Mouse (Mus musculus): Measurements from ENCODE around the gene Dlg1.

The Dlg1 gene

GRCm38 (mm10) chr16:31844246-31844645, 181.0 kb downstream of the Dlg1 start:
- no peak for DNase-seq (ENCODE audit: low read depth, low spot score)

GRCm38 (mm10) chr16:31846763-31847162, 183.5 kb downstream of the Dlg1 start:
- peak; percentile 17 for DNase-seq (ENCODE audit: low read depth, low spot score)

GRCm38 (mm10) chr16:31863920-31864319, 200.7 kb downstream of the Dlg1 start:
- DNase-seq (ENCODE audit: low read depth, low spot score) = no peak

DNA sequence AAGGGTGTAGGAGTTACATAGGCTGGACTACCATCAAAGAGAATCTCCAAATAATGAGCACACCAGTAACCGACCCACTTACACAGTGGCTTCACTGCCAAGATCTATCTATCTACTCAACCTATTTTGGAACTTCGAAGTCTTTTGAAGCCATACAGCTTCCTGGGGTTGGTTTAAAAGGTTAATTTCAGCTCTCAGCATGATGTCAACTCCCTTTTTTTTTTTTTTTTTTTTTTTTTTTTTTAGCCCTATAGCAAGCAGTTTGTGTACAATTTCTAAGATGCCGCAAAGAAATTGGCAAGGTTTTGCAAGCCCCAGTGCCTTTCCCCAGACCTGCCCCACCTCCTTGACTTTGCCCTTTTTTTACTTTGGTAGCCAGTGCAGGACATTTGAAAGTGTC, 202.0 kb downstream of the Dlg1 start:
- no peak for DNase-seq (ENCODE audit: low read depth, low spot score)

GRCm38 (mm10) chr16:31866911-31867310, 203.7 kb downstream of the Dlg1 start:
- peak; percentile 64 for DNase-seq (ENCODE audit: low read depth, low spot score)

- peak; percentile 62 for DNase-seq (ENCODE audit: low read depth, low spot score)
These were observed 204.5 kb downstream of the Dlg1 start for GRCm38 (mm10) chr16:31867736-31868135.

DNA sequence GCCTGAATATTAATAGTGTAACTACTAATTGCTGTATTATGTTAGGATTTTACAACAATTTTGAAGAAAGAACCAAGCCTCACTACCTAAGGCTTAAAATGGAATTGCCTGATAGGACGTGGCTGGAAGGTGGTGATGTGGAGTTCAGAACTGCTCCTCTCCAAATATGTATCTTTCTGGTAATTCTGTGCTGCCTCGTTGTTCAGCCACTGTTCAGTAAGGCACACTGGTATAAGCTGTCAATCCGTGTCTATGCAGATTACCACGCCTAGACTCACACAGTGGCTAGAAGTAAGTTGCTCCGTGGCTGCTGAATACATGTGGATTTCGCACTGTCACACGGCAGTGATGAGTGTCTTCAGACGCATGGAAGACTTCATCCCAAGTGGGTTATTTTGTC, 210.5 kb downstream of the Dlg1 start:
- DNase-seq (ENCODE audit: low read depth, low spot score) = no peak

- DNase-seq (ENCODE audit: low read depth, low spot score) = no peak
These were observed 212.1 kb downstream of the Dlg1 start for GRCm38 (mm10) chr16:31875391-31875790.

DNA sequence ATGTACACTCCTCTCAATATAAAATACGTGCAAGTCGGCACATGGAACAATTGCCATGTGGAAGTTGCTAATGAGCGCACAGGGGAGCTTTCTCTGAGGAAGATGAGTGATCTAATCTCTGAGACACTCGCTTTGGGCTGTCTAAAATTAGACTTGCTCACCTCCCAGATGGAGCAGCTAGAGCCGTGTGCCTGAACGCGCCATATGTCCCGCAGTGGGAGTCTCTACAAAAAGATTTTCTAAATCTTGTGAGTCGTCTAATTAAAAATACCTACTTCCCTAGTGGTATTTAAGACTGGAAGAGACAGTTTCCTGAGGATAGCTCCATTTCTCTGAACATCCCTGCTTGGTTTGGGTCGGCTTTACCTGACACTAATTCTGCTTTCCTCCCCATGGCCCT, 213.1 kb downstream of the Dlg1 start:
- peak; percentile 97 for DNase-seq (ENCODE audit: low read depth, low spot score)

GRCm38 (mm10) chr16:31878052-31878451, 214.8 kb downstream of the Dlg1 start:
- no peak for DNase-seq (ENCODE audit: low read depth, low spot score)

DNA sequence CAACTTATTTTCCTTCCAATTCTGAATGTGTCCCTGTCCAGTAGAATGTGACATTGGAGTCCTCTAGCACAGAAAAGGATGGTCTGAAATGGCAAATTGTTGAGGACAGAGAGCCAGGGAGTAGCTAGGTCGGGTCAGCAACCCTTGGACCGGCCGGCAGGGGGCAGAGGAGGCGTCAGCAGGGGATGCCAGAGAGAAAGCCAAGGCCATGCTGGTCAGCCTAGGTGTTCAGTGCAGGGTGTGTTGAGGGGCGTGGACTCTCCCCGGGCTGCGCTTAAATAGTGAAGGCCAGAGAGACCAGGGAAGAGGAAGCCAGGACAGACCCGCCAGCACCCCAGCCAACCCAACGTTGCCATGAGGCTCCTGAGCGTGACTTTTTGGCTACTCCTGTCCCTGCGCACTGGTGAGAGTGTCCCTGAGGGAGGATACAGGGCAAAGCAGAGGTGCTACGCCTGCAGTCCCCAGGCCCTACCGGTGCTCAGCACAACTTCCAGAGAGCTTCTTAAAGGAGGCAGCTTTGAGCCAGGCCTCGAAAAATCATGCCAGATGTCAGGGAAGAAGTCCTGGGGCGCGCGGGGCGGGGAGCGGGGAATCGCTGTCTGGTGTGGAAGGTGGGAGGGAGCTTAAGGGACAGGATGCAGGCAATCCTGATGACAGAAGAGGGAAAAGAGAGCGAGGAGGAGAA, 215.5 kb downstream of the Dlg1 start, which contains the start of gene Meltf:
Gene Meltf (plus strand): TSS at position 238 of the 685 bp plus-strand sequence.
- DNase-seq (ENCODE audit: low read depth, low spot score) = peak; percentile 68

DNA sequence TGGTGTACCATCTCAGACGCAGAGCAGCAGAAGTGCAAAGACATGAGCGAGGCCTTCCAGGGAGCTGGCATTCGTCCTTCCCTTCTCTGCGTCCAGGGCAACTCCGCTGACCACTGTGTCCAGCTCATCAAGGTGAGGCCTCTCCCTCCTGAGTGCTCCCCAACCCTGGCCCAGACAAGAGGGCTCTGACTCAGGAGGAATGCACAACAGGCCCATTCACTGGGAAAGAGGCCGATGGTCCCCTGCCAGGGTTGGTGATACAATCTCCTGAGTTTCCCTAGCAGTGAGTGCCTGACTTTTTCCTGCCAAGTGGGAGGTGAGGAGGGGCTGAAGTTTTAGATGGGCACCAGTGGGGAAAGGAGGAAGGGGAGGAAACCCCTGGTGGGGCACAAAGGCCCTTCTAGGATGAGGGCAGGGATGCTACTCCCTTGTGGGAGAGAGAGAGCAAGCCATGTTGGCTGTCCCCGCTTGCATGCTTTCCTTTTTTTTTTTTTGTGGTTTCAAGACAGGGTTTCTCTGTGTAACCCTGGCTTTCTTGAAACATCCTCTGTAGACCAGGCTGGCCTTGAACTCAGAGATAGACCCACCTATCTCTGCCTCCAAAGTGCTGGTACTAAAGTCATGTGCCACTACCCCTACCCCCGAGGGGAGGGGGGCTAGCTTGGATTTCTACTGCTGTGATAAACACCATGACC, 217.1 kb downstream of the Dlg1 start:
- DNase-seq (ENCODE audit: low read depth, low spot score) = no peak

DNA sequence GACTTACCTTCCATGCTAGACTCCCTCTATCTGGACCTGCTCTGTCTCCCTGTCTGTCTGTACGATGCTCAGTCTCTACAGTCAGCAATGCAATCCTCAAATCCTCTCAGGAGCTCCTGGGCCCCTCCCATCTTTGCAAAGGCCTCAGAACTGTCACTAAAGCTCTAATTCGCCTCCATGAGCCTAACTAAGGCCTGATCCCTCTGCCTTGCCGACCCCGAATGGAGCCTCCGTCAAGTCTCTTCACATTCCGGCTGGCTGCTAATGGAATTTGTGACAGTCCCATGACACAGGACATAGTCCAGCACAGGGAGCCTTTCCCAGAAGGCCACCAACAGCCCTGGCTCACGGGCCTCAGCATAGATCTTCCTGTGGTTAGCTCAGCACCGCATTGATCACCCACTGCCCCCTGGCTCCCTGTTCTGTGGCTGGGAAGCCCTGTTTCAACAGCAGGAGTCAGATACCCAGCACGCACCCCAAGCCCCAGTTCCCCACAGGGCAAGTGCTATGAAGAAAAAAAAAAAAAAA, 219.2 kb downstream of the Dlg1 start:
- DNase-seq (ENCODE audit: low read depth, low spot score) = no peak

- peak; percentile 84 for DNase-seq (ENCODE audit: low read depth, low spot score)
These were observed 220.1 kb downstream of the Dlg1 start for GRCm38 (mm10) chr16:31883302-31883701.

DNA sequence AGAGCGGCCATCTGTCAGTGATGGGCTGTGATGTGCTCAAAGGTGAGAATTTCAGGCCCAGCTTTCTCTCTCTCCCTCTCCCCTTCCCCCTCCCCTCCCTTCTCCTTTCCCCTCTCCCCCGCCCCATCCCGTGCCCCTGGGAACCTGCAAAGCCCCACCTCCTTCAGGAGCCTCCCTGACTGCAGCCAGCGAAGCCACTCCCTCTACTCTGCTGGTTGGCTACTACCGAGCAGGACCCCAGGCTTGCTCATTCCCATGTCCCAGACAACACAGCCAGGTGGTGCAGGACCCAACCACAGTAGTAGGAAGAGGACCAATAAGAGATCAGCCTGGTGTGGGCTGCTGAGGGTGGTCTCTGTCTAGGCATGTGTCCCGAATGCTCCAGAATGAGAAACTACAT, 220.7 kb downstream of the Dlg1 start:
- no peak for DNase-seq (ENCODE audit: low read depth, low spot score)

- DNase-seq (ENCODE audit: low read depth, low spot score) = no peak
These were observed 227.7 kb downstream of the Dlg1 start for GRCm38 (mm10) chr16:31890907-31891306.

- no peak for DNase-seq (ENCODE audit: low read depth, low spot score)
These were observed 230.3 kb downstream of the Dlg1 start for GRCm38 (mm10) chr16:31893396-31894141.

GRCm38 (mm10) chr16:31896971-31897774, 233.9 kb downstream of the Dlg1 start:
- peak; percentile 90 for DNase-seq (ENCODE audit: low read depth, low spot score)

- peak; percentile 95 for DNase-seq (ENCODE audit: low read depth, low spot score)
These were observed 235.5 kb downstream of the Dlg1 start for GRCm38 (mm10) chr16:31898546-31899326.

GRCm38 (mm10) chr16:31901886-31902285, 238.6 kb downstream of the Dlg1 start:
- no peak for DNase-seq (ENCODE audit: low read depth, low spot score)

- DNase-seq (ENCODE audit: low read depth, low spot score) = peak; percentile 40
These were observed 240.0 kb downstream of the Dlg1 start for GRCm38 (mm10) chr16:31903239-31903638.
